Mouse (Mus musculus) C3H10T1/2 (cell line): Measurements from ENCODE around the gene Nrarp. TPM values are rescaled to one million over a fixed set of nuclear protein-coding genes. Genes with fewer than 3 reads are reported as not detected.

Experiments
- polyA plus RNA-seq, 2 experiments: library from polyadenylated mRNA; unstranded; fragments of >200 nt; fragmentation: generic; extraction: Trizol; gene quantifications; one replicate each; pipeline ENCODE4 v1.2.1; 2012; ENCODE audit warnings: missing spikeins in 2 of 2

Gene Nrarp
- under 1 TPM; 0.13 to 0.19 TPM for polyA plus RNA-seq

GRCm38 (mm10) chr2:25180478-25180903 is at the start of gene Nrarp:
TSS of gene Nrarp (plus strand) at chr2:25180758.

DNA sequence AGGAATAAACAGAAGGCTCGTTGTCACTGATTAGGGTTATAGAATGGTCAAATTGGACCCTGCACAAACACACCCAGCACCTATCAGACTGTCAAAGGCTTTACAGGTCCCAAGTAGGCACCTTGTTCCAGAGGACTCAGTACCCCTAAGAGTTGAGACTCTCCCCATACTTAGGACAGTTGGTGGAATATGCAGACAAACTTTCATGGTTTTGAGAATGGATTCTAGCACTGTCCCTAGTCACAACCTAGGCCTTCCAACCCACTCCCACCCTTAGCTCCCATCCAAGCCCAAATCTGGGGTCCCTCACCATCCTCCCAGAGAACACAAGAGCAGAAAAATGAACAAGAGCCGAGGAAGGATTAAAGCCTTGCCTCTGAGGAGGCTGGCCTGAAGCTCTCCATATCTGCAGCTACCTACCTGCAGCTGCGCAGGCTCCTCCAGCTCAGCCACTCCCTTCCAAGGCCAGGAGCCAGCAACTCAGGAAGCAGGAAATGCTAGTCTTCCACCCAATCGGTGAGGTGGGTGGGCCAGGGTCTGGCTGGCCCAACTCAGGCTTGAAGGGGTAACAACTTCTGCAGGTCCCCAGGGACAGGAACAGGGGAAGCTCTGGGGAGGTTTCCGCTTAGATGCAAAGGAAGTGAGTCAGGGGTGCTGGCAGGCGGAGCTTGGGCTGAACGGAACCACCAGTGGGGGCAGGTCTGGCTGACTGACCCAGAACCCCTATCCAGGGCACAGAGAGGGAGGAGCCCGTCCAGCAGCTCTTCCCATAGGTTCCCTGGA is 15.8 kb downstream of the Nrarp start, which contains the start of gene Tor4a:
TSS of gene Tor4a (minus strand) at position 715 of the 783 bp plus-strand sequence.

GRCm38 (mm10) chr2:25211121-25211670 is 30.6 kb downstream of the Nrarp start, which contains the start of gene Nelfb:
TSS of gene Nelfb (minus strand) at chr2:25211489.

GRCm38 (mm10) chr2:25214444-25214843 is 33.9 kb downstream of the Nrarp start, which contains the start of gene Stpg3:
TSS of gene Stpg3 (minus strand) at chr2:25214637.

GRCm38 (mm10) chr2:25218445-25218844 is 37.9 kb downstream of the Nrarp start, which contains the start of gene Fam166a:
TSS of gene Fam166a (plus strand) at chr2:25218745.

GRCm38 (mm10) chr2:25224492-25224765 is 43.9 kb downstream of the Nrarp start, which contains the start of gene Tubb4b:
TSS of gene Tubb4b (minus strand) at chr2:25224702.

Other genes starting within 250 kb of the Nrarp start
- 10 to 100 TPM; 18.0 to 19.2 TPM for gene Arrdc1, start 245.5 kb upstream of the Nrarp start, polyA plus RNA-seq
- 10 to 100 TPM; 11.8 to 18.9 TPM for gene Zmynd19, start 231.0 kb upstream of the Nrarp start, polyA plus RNA-seq
- 10 to 100 TPM in 1 of 2 experiments, 1 to 10 TPM in 1; 6.6 to 19.2 TPM for gene Dph7, start 218.4 kb upstream of the Nrarp start, polyA plus RNA-seq
- gene Mrpl41, start 205.7 kb upstream of the Nrarp start, polyA plus RNA-seq, result 10 to 100 TPM; 54.1 to 79.8 TPM
- 10 to 100 TPM in 1 of 2 experiments, 1 to 10 TPM in 1; 4.3 to 10.4 TPM for gene Pnpla7, start 204.7 kb upstream of the Nrarp start, polyA plus RNA-seq
- 10 to 100 TPM; 36.2 to 56.6 TPM for gene Nsmf, start 126.4 kb upstream of the Nrarp start, polyA plus RNA-seq
- not detected for gene Entpd8, start 100.5 kb upstream of the Nrarp start, polyA plus RNA-seq
- under 1 TPM in 1 of 2 experiments, not detected in 1; 0.04 TPM for gene Noxa1, start 85.6 kb upstream of the Nrarp start, polyA plus RNA-seq
- 10 to 100 TPM in 1 of 2 experiments, 1 to 10 TPM in 1; 9.1 to 26.9 TPM for gene Tor4a, start 16.1 kb downstream of the Nrarp start, polyA plus RNA-seq
- gene Nelfb, start 30.7 kb downstream of the Nrarp start, polyA plus RNA-seq, result 10 to 100 TPM; 29.0 to 67.4 TPM
- gene Stpg3, start 33.9 kb downstream of the Nrarp start, polyA plus RNA-seq, result under 1 TPM in 1 of 2 experiments, not detected in 1; 0.02 TPM
- 1 to 10 TPM in 1 of 2 experiments, not detected in 1; 1.6 TPM for gene Fam166a, start 38.0 kb downstream of the Nrarp start, polyA plus RNA-seq
- 100 to 1,000 TPM; 598 to 649 TPM for gene Tubb4b, start 43.9 kb downstream of the Nrarp start, polyA plus RNA-seq
- not detected for gene Slc34a3, start 53.6 kb downstream of the Nrarp start, polyA plus RNA-seq
- gene Rnf224, start 56.0 kb downstream of the Nrarp start, polyA plus RNA-seq, result not detected
- gene Rnf208, start 61.5 kb downstream of the Nrarp start, polyA plus RNA-seq, result not detected
- under 1 TPM; 0.08 to 0.35 TPM for gene Cysrt1, start 61.7 kb downstream of the Nrarp start, polyA plus RNA-seq
- 1 to 10 TPM; 2.2 to 6.1 TPM for gene AL732309.1, start 66.1 kb downstream of the Nrarp start, polyA plus RNA-seq
- 10 to 100 TPM; 38.1 to 48.4 TPM for gene Tmem203, start 74.7 kb downstream of the Nrarp start, polyA plus RNA-seq
- 10 to 100 TPM; 10.9 to 14.3 TPM for gene Tprn, start 81.9 kb downstream of the Nrarp start, polyA plus RNA-seq
- 100 to 1,000 TPM; 140 to 186 TPM for gene Ssna1, start 91.7 kb downstream of the Nrarp start, polyA plus RNA-seq
- 100 to 1,000 TPM in 1 of 2 experiments, 10 to 100 TPM in 1; 98.4 to 128 TPM for gene Anapc2, start 91.7 kb downstream of the Nrarp start, polyA plus RNA-seq
- gene Tmem210, start 107.4 kb downstream of the Nrarp start, polyA plus RNA-seq, result not detected
- gene Lrrc26, start 109.2 kb downstream of the Nrarp start, polyA plus RNA-seq, result not detected
- gene Grin1, start 138.4 kb downstream of the Nrarp start, polyA plus RNA-seq, result under 1 TPM; under 0.01 to 0.06 TPM
- 10 to 100 TPM; 16.1 to 49.7 TPM for gene Man1b1, start 151.6 kb downstream of the Nrarp start, polyA plus RNA-seq
- 10 to 100 TPM; 31.1 to 38.1 TPM for gene Dpp7, start 175.6 kb downstream of the Nrarp start, polyA plus RNA-seq
- gene Uap1l1, start 184.9 kb downstream of the Nrarp start, polyA plus RNA-seq, result 100 to 1,000 TPM; 149 to 433 TPM
- 10 to 100 TPM; 18.0 to 25.7 TPM for gene Sapcd2, start 191.6 kb downstream of the Nrarp start, polyA plus RNA-seq
- gene Entpd2, start 215.1 kb downstream of the Nrarp start, polyA plus RNA-seq, result under 1 TPM in 1 of 2 experiments, not detected in 1; 0.12 TPM
- gene Npdc1, start 218.6 kb downstream of the Nrarp start, polyA plus RNA-seq, result 100 to 1,000 TPM; 183 to 212 TPM
- under 1 TPM; 0.13 to 0.42 TPM for gene Fut7, start 242.5 kb downstream of the Nrarp start, polyA plus RNA-seq
- gene Abca2, start 247.9 kb downstream of the Nrarp start, polyA plus RNA-seq, result 10 to 100 TPM in 1 of 2 experiments, 1 to 10 TPM in 1; 4.8 to 13.4 TPM